Mouse (Mus musculus) kidney, embryonic 16.5 days (tissue): ENCODE data around the gene Zbtb17. TPM values are rescaled to one million over a fixed set of nuclear protein-coding genes. Genes with fewer than 3 reads are reported as not detected.

ENCODE experiments used
- ATAC-seq: fragments of 200-750 bp; cut with Nextera tagmentation; 2 replicates; pipeline ENCODE4 v1.8.0; 2017; ENCODE audit warnings: moderate TSS enrichment; ENCODE audit not compliant: low FRiP score, low TSS enrichment
- H3K27ac ChIP-seq: fragments of 300-500 bp; sonication (generic); 2 replicates; pipeline ENCODE4 v1.5.1; 2014; ENCODE audit warnings: low read length
- H3K27me3 ChIP-seq: fragments of 300-500 bp; sonication (generic); 2 replicates; pipeline ENCODE4 v1.6.1; 2014; ENCODE audit warnings: low read length, control low read depth, mixed read lengths; ENCODE audit not compliant: insufficient read depth
- H3K36me3 ChIP-seq: fragments of 300-500 bp; sonication (generic); 2 replicates; pipeline ENCODE4 v1.6.1; 2014; ENCODE audit warnings: low read length, control low read depth, mixed read lengths; ENCODE audit not compliant: insufficient read depth
- H3K4me1 ChIP-seq: fragments of 300-500 bp; sonication (generic); 2 replicates; pipeline ENCODE4 v1.6.1; 2014; ENCODE audit warnings: low read length, control low read depth, mixed read lengths; ENCODE audit not compliant: insufficient read depth
- H3K4me2 ChIP-seq: fragments of 300-500 bp; sonication (generic); replicated peaks from 2 replicates; pipeline ENCODE4 v1.6.1; 2014; ENCODE audit warnings: low read depth, low read length
- H3K4me3 ChIP-seq: fragments of 300-500 bp; sonication (generic); 2 replicates; pipeline ENCODE4 v1.5.1; 2014; ENCODE audit warnings: mild to moderate bottlenecking, low read length
- H3K9ac ChIP-seq: fragments of 300-500 bp; sonication (generic); replicated peaks from 2 replicates; pipeline ENCODE4 v1.6.1; 2014; ENCODE audit warnings: low read length
- H3K9me3 ChIP-seq: fragments of 300-500 bp; sonication (generic); 2 replicates; pipeline ENCODE4 v1.6.1; 2016; ENCODE audit warnings: low read length, control low read depth
- WGBS: fragments of 180-500 bp; shearing (Covaris S2); extraction: QIAGEN DNeasy Blood & Tissue Kit; methylation state at CpG from one replicate; pipeline ENCODE4 v1.1.7; 2014; 5-methylcytosine and 5-hydroxymethylcytosine counted together
- polyA plus RNA-seq: library from polyadenylated mRNA; unstranded; fragments of >200 nt; fragmentation: Nextera tagmentation; extraction: Ambion mirVana; gene quantifications from 2 replicates; pipeline ENCODE4 v1.2.1, GENCODE M21; 2015

Gene Zbtb17
- polyA plus RNA-seq, 1 experiment from 2014 or later = 43.1 TPM

DNA sequence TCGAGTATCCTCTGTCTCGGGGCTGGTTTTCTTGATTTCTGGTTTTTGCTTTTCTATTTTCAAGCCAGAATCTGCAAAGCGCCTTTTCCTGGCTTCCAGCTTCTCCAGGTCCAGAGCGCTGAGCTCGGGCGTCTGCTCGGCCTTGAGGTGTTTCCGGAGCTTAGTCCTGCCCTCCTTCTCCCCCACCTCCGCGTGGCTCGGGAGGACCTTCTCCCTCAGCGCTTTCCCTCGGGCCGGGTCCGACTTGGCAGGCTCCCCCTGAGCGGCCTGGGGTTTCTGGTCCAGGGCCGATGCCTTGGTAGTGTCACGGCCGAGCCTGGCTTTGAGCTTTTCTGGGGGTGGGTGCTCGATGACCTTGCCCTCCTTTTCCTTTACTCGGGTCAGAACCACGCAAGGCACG lies 33.8 kb downstream of the Zbtb17 start:
- Histone ChIP-seq H3K4me1 (peaks cover 6% of the 10 kb centered on the region; the same call in 1 of the 2 replicates), H3K9me3 (peaks cover 3% of the 10 kb centered on the region; the same call in 1 of the 2 replicates), H3K27me3 (no peaks in the 10 kb centered on the region), H3K36me3 (peaks cover 89% of the 10 kb centered on the region), H3K4me2 (no peak overlapping the region), H3K27ac (no peak overlapping the region), H3K9ac (no peak overlapping the region), H3K4me3 (no peak overlapping the region)
- no peak for ATAC-seq
- WGBS = 90% methylated on average over 23 of the region's 23 CpGs

DNA sequence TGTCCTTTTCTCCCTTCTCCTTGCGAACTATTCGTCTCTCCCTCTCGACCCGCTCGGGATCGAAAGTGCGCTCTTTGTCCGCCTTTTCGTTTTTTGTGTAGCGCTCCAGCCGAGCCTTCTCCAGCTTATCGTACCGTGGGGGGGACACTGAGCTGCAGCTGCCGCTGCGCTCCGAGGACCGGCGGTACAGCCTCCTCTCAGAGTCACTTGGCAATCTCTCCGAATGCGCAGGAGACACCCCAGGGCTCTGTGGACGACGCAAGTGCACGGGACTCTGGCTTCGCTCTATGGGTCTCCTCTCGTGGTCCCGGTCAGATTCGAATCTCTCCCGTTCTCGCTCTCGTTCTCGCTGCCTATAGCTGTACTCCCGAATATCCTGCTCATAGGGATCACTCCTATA lies 34.3 kb downstream of the Zbtb17 start:
- no peak for ATAC-seq
- WGBS = 96% methylated on average over 32 of the region's 32 CpGs
- Histone ChIP-seq H3K9me3 (peaks cover 3% of the 10 kb centered on the region; the same call in 1 of the 2 replicates), H3K4me1 (peaks cover 4% of the 10 kb centered on the region; the same call in 1 of the 2 replicates), H3K4me2 (no peak overlapping the region), H3K4me3 (no peak overlapping the region), H3K36me3 (peaks cover 87% of the 10 kb centered on the region), H3K27ac (no peak overlapping the region), H3K27me3 (no peaks in the 10 kb centered on the region), H3K9ac (no peak overlapping the region)

DNA sequence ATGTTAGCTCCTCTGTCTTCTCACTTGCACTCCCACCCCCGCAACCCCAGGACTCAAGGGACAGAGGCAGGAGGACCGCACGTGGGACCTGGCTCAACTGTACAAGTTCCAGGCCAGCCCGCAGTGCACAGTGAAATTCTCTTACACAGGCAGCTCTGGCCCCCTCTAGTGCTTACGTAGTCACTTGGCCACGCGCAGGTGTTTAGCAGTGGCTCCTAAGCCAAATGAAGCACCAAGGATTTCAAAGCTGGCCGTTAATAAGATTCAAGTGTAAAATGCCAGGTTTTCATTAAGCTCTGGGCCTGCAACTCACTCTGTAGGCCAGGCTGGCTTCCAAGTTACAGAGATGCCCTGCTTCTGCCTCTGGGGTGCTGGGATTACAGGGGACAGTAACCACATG lies 35.0 kb downstream of the Zbtb17 start:
- no peak overlapping the region for H3K4me3 ChIP-seq
- no peaks in the 10 kb centered on the region for H3K27me3 ChIP-seq
- no peak overlapping the region for H3K27ac ChIP-seq
- H3K36me3 ChIP-seq = peaks cover 86% of the 10 kb centered on the region
- H3K9me3 ChIP-seq = peaks cover 3% of the 10 kb centered on the region; the same call in 1 of the 2 replicates
- H3K9ac ChIP-seq = no peak overlapping the region
- ATAC-seq = no peak
- no peaks in the 10 kb centered on the region for H3K4me1 ChIP-seq
- no peak overlapping the region for H3K4me2 ChIP-seq
- WGBS = 94% methylated on average over 8 of the region's 8 CpGs

DNA sequence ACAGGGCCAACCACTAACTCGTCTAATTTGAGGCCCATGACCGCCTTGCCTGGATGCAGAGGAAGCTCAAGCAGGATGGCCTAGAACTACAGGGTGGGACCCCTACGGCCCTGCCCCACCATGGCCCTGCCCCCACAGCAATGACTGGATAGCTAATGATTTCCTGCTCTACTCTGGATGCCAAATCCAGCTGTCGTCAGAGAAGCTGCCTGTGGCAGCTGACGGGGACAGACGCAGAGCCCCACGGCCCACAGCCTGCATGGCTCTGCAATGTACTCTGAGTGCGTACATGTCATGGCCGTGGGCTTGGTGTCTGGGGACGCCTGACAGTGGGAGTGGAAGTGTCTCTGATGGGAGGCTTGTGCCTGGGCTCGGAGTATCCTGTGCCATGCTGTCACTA lies 39.6 kb downstream of the Zbtb17 start:
- H3K4me3 ChIP-seq = no peak overlapping the region
- no peaks in the 10 kb centered on the region for H3K4me1 ChIP-seq
- ATAC-seq = no peak
- H3K4me2 ChIP-seq = no peak overlapping the region
- no peak overlapping the region for H3K27ac ChIP-seq
- peaks cover 78% of the 10 kb centered on the region for H3K36me3 ChIP-seq
- WGBS = 75% methylated on average over 11 of the region's 11 CpGs
- H3K27me3 ChIP-seq = no peaks in the 10 kb centered on the region
- no peak overlapping the region for H3K9ac ChIP-seq
- H3K9me3 ChIP-seq = no peaks in the 10 kb centered on the region

DNA sequence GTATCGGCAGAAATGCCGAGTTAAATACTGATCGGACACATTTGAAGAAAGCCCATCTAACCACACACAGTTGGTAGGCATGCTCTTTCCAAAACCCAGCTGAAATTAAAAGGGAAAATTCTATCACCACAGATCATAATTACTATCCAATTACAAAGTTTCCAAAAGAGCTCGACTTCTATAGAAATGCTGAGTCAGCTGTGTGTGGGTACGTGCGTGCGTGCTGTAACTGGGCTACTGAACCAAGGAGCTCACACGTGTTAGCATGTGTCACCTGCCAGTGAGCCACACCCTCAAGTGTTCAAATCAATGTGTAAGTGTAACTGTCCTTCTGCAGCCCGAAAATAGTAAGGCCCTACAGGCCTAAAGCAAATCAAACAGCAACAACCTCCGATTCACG lies 43.1 kb downstream of the Zbtb17 start:
- Histone ChIP-seq H3K9ac (no peak overlapping the region), H3K27ac (no peak overlapping the region), H3K9me3 (no peaks in the 10 kb centered on the region), H3K4me1 (no peaks in the 10 kb centered on the region), H3K4me3 (no peak overlapping the region), H3K36me3 (peaks cover 78% of the 10 kb centered on the region), H3K27me3 (no peaks in the 10 kb centered on the region), H3K4me2 (no peak overlapping the region)
- WGBS = 95% methylated on average over 11 of the region's 11 CpGs
- ATAC-seq = no peak

DNA sequence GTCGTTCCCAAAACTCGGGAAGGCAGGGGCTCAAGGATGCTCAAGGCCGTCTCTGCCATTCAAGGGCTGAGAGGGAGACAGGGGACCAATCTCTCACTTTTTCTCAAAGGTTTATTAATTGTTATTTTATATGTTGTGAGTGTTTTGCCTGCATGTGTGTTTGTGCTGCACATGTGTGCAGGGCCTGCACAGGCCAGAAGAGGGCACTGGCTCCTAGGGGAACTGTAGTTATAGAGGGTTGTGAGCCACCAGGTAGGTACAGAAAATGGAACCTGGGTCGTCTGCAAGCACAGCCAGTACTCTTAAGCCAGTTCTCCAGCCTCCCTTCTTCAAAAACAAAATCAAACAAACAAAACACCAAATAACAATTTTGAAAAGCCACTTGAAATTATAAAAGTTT lies 44.2 kb downstream of the Zbtb17 start:
- no peak overlapping the region for H3K27ac ChIP-seq
- ATAC-seq = no peak
- no peaks in the 10 kb centered on the region for H3K9me3 ChIP-seq
- WGBS = 91% methylated on average over 4 of the region's 4 CpGs
- peaks cover 79% of the 10 kb centered on the region for H3K36me3 ChIP-seq
- no peaks in the 10 kb centered on the region for H3K27me3 ChIP-seq
- no peak overlapping the region for H3K4me2 ChIP-seq
- no peak overlapping the region for H3K4me3 ChIP-seq
- H3K4me1 ChIP-seq = no peaks in the 10 kb centered on the region
- H3K9ac ChIP-seq = no peak overlapping the region

DNA sequence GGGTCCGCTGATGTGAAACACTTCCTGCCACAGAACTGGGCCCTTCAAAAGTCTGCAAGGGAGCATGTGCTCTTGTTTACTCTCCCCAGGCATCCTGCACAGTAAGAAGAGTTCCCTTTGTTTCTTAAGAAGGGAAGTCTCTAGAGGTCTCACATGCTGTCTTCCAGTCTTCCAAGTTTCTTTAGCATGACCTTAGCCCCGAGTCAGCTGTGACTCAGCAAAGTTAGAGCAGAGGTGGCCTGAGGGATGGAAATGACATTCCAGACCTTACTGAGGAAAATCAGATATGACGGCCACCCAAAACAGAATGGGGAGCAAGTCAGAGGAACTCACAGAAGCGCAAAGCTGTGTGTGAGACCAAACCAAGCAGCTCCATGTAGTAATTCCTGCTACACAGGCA lies 56.2 kb downstream of the Zbtb17 start:
- no peak overlapping the region for H3K9ac ChIP-seq
- H3K36me3 ChIP-seq = peaks cover 4% of the 10 kb centered on the region; the same call in 1 of the 2 replicates
- no peak overlapping the region for H3K4me3 ChIP-seq
- ATAC-seq = no peak
- 60% methylated on average over 4 of the region's 4 CpGs for WGBS
- H3K9me3 ChIP-seq = no peaks in the 10 kb centered on the region
- H3K27ac ChIP-seq = peak overlapping the region; percentile 22; the same call in 1 of the 2 replicates
- H3K27me3 ChIP-seq = no peaks in the 10 kb centered on the region
- H3K4me1 ChIP-seq = peaks cover 11% of the 10 kb centered on the region; the same call in 1 of the 2 replicates
- H3K4me2 ChIP-seq = no peak overlapping the region

DNA sequence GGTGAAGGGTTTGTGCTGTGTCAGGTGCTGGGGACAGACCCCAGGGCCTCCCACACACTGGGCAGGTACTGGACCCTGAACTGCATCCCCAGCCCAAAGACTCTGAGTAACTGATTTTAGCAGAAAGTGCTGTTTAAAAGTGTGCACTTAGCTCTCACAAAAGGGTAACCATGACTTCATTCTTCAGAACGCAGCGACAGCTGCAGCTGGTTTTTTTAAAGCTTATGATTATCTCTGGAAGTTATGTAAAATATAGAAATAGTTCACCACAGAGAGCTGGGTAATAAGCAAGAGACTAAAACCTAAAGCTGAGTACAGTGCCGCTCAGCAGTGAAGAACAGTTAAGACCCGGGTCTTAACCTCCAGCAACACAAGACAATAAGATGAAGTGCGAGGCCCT lies 56.6 kb downstream of the Zbtb17 start:
- Histone ChIP-seq H3K27ac (peak overlapping the region; percentile 22; the same call in 1 of the 2 replicates), H3K9me3 (no peaks in the 10 kb centered on the region), H3K27me3 (no peaks in the 10 kb centered on the region), H3K4me3 (no peak overlapping the region), H3K4me1 (peaks cover 11% of the 10 kb centered on the region; the same call in 1 of the 2 replicates), H3K9ac (no peak overlapping the region), H3K36me3 (no peaks in the 10 kb centered on the region; the same call in 1 of the 2 replicates), H3K4me2 (no peak overlapping the region)
- WGBS = 74% methylated on average over 5 of the region's 5 CpGs
- ATAC-seq = no peak

DNA sequence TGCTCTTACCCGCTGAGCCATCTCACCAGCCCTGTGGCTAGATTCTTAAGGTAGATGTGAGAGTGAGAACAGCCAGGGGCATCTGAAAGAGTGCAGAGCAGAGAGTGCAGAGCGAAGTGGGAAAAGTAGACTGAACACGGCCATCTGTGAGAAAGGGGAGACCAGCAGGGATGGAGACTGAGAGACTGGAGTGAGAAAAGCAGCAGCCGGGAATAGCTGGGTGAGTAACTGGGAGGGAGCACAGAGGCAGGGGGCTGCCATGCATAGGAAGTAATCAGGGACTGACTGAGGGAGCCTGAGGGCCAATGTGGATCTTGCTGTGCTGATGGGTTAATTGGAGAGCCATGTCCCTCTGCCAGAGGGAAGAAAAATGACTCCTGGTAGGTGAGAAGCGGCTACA lies 58.3 kb downstream of the Zbtb17 start:
- no peaks in the 10 kb centered on the region for H3K27me3 ChIP-seq
- 54% methylated on average over 5 of the region's 5 CpGs for whole genome bisulfite sequencing
- no peak overlapping the region for H3K4me3 ChIP-seq
- no peak overlapping the region for H3K9ac ChIP-seq
- no peak for ATAC-seq
- no peak overlapping the region for H3K4me2 ChIP-seq
- H3K9me3 ChIP-seq = no peaks in the 10 kb centered on the region
- H3K4me1 ChIP-seq = peaks cover 25% of the 10 kb centered on the region
- H3K36me3 ChIP-seq = no peaks in the 10 kb centered on the region; the same call in 1 of the 2 replicates
- H3K27ac ChIP-seq = no peak overlapping the region

DNA sequence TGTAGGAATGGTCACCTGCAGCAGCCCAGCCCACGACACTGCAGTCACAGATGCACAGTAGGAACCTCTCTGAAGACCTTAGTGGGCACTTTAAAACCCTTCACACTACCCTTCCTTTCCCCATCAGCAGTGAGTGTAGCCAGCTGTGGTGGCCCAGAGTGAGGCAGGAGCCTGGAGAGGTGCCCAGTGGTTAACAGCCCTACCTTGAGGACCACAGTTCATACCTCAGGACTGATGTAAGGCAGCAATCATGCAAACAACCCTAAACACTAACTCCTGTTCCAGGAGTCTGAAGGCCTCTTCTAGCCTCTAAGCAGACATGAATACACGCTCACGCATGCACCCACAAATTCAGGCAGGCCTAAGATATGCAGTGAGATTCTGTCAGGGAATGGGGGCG lies 60.0 kb downstream of the Zbtb17 start:
- Histone ChIP-seq H3K36me3 (no peaks in the 10 kb centered on the region; the same call in 1 of the 2 replicates), H3K9ac (no peak overlapping the region), H3K4me3 (no peak overlapping the region), H3K9me3 (no peaks in the 10 kb centered on the region), H3K4me2 (no peak overlapping the region), H3K4me1 (peaks cover 25% of the 10 kb centered on the region), H3K27ac (no peak overlapping the region), H3K27me3 (no peaks in the 10 kb centered on the region)
- WGBS = 96% methylated on average over 4 of the region's 4 CpGs
- no peak for ATAC-seq
